Mouse (Mus musculus): ENCODE measurements around the gene 9230112D13Rik. TPM values are rescaled to one million over a fixed set of nuclear protein-coding genes. Genes with fewer than 3 reads are reported as not detected.

Gene 9230112D13Rik
- polyA plus RNA-seq (2017; shearing (Covaris generic)) = 1 to 10 TPM in 1 of 2 experiments, not detected in 1; 1.4 TPM

GRCm38 (mm10) chr14:34522701-34523100 lies at the start of gene 9230112D13Rik:
Gene 9230112D13Rik, minus strand, starts transcription at chr14:34522801.

GRCm38 (mm10) chr14:34503325-34503647 lies 19.3 kb downstream of the 9230112D13Rik start, which contains the start of gene Bmpr1a:
Gene Bmpr1a, minus strand, starts transcription at chr14:34503341.

Other genes starting within 250 kb of the 9230112D13Rik start
- 10 to 100 TPM; 18.5 to 19.2 TPM for gene Shld2, start 212.3 kb downstream of the 9230112D13Rik start, polyA plus RNA-seq (2017; shearing (Covaris generic))
- gene Glud1, start 212.1 kb downstream of the 9230112D13Rik start, polyA plus RNA-seq (2017; shearing (Covaris generic)) = 100 to 1,000 TPM; 122 to 130 TPM
- gene Fam25c, start 167.4 kb downstream of the 9230112D13Rik start, polyA plus RNA-seq (2017; shearing (Covaris generic)) = not detected
- gene Sncg, start 148.0 kb downstream of the 9230112D13Rik start, polyA plus RNA-seq (2017; shearing (Covaris generic)) = 1 to 10 TPM in 1 of 2 experiments, under 1 TPM in 1; 0.19 to 2.9 TPM
- under 1 TPM; 0.20 to 0.81 TPM for gene Mmrn2, start 147.3 kb downstream of the 9230112D13Rik start, polyA plus RNA-seq (2017; shearing (Covaris generic))
- 1 to 10 TPM; 1.7 to 8.0 TPM for gene Bmpr1a, start 19.5 kb downstream of the 9230112D13Rik start, polyA plus RNA-seq (2017; shearing (Covaris generic))
- gene Ldb3, start 65.9 kb upstream of the 9230112D13Rik start, polyA plus RNA-seq (2017; shearing (Covaris generic)) = 1 to 10 TPM in 1 of 2 experiments, under 1 TPM in 1; 0.42 to 1.2 TPM
- 1 to 10 TPM in 1 of 2 experiments, not detected in 1; 2.0 TPM for gene Opn4, start 77.3 kb upstream of the 9230112D13Rik start, polyA plus RNA-seq (2017; shearing (Covaris generic))
- 100 to 1,000 TPM in 1 of 2 experiments, 10 to 100 TPM in 1; 86.1 to 107 TPM for gene Wapl, start 151.1 kb upstream of the 9230112D13Rik start, polyA plus RNA-seq (2017; shearing (Covaris generic))